Mouse (Mus musculus): ENCODE data around the gene Ccnb3. TPM values are rescaled to one million over a fixed set of nuclear protein-coding genes. Genes with fewer than 3 reads are reported as not detected.

Ccnb3 gene
- polyA plus RNA-seq, 1 experiment from 2014 or later: 0.05 TPM

Other genes starting within 250 kb of the Ccnb3 start
- not detected in 2 replicates for gene Akap4, start 25.9 kb upstream of the Ccnb3 start, polyA plus RNA-seq (2015; fragmentation: Nextera tagmentation; extraction: Ambion mirVana)

All from limb, embryonic 15.5 days (tissue).